Mouse (Mus musculus): ENCODE measurements around the gene Nup155. TPM values are rescaled to one million over a fixed set of nuclear protein-coding genes. Genes with fewer than 3 reads are reported as not detected.

Nup155 gene
- total RNA-seq (2023), result 23.7 and 38.6 TPM in 2 replicates

DNA sequence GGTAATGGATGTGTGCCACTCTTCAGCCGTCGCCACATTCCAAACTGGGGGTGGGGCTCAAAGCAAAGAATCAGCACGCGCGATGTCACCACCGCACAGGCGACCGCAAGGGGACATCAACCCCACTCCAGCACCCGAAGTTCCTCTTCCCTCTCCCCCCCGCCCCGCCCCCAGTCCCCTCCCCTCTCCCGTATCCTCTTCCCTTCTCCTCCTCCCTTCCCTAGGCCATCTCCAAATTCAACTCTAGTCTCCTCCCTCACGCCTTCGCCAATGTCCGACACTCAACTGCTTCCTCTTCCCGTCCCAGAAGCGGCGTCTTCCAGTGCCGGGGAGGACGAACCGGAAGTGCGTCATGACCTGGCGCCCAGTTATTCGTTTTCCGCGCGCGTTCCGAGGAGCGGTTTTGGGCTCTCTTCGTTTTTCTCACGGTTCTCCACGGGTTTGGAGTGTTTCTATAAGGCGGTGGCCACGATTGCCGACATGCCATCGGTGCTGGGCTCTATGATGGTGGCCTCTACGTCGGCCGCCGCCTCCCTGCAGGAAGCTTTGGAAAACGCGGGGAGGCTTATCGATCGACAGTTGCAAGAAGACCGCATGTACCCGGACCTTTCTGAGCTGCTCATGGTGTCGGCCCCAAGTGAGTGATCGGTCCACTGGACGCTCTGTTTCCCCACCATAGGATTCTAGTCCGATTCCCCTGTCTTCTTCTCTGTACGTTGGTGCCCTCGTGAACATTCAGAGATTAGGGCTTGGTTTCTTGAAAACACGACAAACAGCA is at the start of gene Nup155:
Gene Nup155, plus strand, starts transcription at position 308 of the 778 bp plus-strand sequence.

DNA sequence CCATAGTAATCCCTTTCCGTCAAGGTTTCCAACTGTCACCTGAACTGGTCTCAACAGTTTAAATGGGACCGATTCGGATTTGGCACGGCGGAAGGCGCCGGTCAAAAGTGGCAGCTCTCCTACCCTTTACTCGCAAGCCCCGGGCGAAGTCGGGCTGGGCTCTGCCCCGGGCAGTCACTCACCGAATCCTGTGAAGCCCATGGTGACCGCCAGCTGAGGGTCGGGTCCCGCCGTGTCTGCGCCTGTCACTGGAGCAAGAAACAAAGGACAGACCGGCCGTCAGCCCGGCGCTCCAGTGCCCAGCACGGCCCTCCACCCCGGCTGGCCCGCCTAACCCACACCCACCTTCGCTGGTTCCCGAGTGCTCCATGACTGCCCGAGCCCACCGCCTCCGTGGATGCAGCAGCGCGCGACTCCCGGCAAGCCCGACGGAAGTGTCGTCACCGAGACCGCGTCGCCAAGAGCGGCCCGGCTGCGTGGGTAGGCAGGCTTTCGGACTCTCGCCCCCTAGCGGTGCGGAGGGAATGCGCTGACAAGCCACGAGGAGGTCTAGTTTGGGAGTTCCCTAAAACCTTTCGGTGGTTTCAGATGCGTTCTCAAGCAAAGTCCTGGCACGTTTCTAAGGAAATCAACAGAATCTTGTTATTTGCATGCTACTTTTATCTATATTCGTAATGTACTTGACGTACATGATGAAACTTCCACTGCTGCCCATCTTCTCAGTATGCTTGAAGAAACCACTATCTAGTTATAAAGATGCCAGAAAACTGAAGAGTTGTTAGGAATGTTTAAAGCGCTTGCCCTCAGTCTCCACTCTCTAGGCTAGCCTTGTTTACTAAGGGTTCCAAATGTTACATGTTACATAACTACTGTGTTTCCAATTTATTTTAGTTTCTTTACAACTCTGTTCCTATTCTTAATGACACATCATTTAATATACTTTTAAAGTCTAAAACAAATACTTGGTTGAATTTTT is 10.0 kb upstream of the Nup155 start, which contains the start of gene Wdr70:
Gene Wdr70, minus strand, starts transcription at position 436 of the 976 bp plus-strand sequence.

DNA sequence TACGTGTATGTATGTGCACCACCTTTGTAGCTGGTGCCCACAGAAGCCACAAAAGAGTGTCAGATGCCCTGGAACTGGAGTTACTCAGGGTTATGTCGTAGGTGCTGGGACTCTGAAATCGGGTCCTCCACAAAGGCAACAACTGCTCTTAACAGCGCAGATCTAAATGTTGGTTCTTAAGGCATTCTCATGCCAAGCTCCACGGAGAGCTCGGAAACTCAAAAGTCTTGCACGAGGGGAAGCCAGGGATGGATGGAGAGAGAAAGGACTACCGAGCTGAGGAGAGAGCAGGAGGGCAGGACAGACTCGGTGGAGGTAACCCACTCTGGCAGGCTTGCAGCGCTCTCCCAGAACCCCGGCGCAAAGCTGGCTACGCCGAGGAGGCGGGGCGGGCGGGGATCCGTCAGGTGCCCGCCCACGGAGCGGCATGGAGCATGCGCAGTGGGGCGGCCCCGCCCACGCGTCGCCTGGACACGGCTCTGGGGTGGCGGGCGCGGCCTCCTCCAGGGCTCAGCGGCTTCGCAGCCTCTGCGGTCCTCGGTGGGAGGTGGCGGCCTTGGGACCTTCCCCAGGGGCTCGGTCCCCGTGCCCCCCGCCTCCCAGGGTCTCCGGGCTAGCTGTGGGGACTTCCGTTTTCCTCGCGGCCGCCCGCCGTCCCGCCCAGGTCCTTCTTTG is 59.7 kb downstream of the Nup155 start, which contains the start of gene Cplane1:
Gene Cplane1, plus strand, starts transcription at position 516 of the 675 bp plus-strand sequence.

Other genes with a start within 250 kb of the Nup155 start
- 20.2 and 25.5 TPM in 2 replicates for gene Wdr70, start 10.1 kb upstream of the Nup155 start, total RNA-seq (2023)
- 5.0 and 7.9 TPM in 2 replicates for gene Cplane1, start 59.8 kb downstream of the Nup155 start, total RNA-seq (2023)